Mouse (Mus musculus): ENCODE measurements around the gene Aqp3. TPM values are rescaled to one million over a fixed set of nuclear protein-coding genes. Genes with fewer than 3 reads are reported as not detected.

Aqp3 gene
- polyA plus RNA-seq, 1 experiment from 2014 or later = 0.08 TPM

Other genes starting within 250 kb of the Aqp3 start
- gene B4galt1, start 244.2 kb downstream of the Aqp3 start, polyA plus RNA-seq (2015; fragmentation: Nextera tagmentation; extraction: Ambion mirVana) = 7.2 and 8.3 TPM in 2 replicates
- not detected in 2 replicates for gene Spink4, start 178.1 kb downstream of the Aqp3 start, polyA plus RNA-seq (2015; fragmentation: Nextera tagmentation; extraction: Ambion mirVana)
- gene Bag1, start 149.9 kb downstream of the Aqp3 start, polyA plus RNA-seq (2015; fragmentation: Nextera tagmentation; extraction: Ambion mirVana) = 182 and 186 TPM in 2 replicates
- 184 and 194 TPM in 2 replicates for gene Chmp5, start 149.8 kb downstream of the Aqp3 start, polyA plus RNA-seq (2015; fragmentation: Nextera tagmentation; extraction: Ambion mirVana)
- gene Nfx1, start 127.3 kb downstream of the Aqp3 start, polyA plus RNA-seq (2015; fragmentation: Nextera tagmentation; extraction: Ambion mirVana) = 107 and 109 TPM in 2 replicates
- 0.15 TPM in 1 of 2 replicates, not detected in the other for gene Aqp7, start 50.0 kb downstream of the Aqp3 start, polyA plus RNA-seq (2015; fragmentation: Nextera tagmentation; extraction: Ambion mirVana)
- gene Nol6, start 26.3 kb upstream of the Aqp3 start, polyA plus RNA-seq (2015; fragmentation: Nextera tagmentation; extraction: Ambion mirVana) = 28.1 and 28.7 TPM in 2 replicates
- 76.5 and 87.8 TPM in 2 replicates for gene Ube2r2, start 37.6 kb upstream of the Aqp3 start, polyA plus RNA-seq (2015; fragmentation: Nextera tagmentation; extraction: Ambion mirVana)
- 57.0 and 59.7 TPM in 2 replicates for gene Ubap2, start 177.0 kb upstream of the Aqp3 start, polyA plus RNA-seq (2015; fragmentation: Nextera tagmentation; extraction: Ambion mirVana)
- 80.1 and 81.0 TPM in 2 replicates for gene Dcaf12, start 216.7 kb upstream of the Aqp3 start, polyA plus RNA-seq (2015; fragmentation: Nextera tagmentation; extraction: Ambion mirVana)